Mouse (Mus musculus) CH12.LX (cell line): ENCODE results near the gene Cttnbp2nl.

Experiments used
- CTCF ChIP-seq, 2 experiments: IDR thresholded peaks in 1 of 2; conservative IDR thresholded peaks in 1 of 2; 2 replicates each; pipeline ENCODE4 v1.5.1; 2011 to 2012; ENCODE audit warnings: low read depth in 2 of 2, low read length in 2 of 2, improper control_type of control experiment in 1 of 2, inconsistent platforms in 1 of 2, mild to moderate bottlenecking in 1 of 2, moderate library complexity in 1 of 2
- E2F4 ChIP-seq: IDR thresholded peaks from 2 replicates; pipeline ENCODE4 v1.6.1; 2011; ENCODE audit warnings: low read depth, low read length, improper control_type of control experiment; ENCODE audit not compliant: insufficient replicate concordance
- EP300 ChIP-seq: IDR thresholded peaks from 2 replicates; pipeline ENCODE4 v1.6.1; 2011; ENCODE audit warnings: low read length, improper control_type of control experiment
- HCFC1 ChIP-seq: IDR thresholded peaks from 2 replicates; pipeline ENCODE4 v1.6.1; 2012; ENCODE audit warnings: low read depth, mild to moderate bottlenecking, inconsistent platforms, low read length, improper control_type of control experiment
- JUND ChIP-seq: conservative IDR thresholded peaks from 2 replicates; pipeline ENCODE4 v1.6.1; 2011; ENCODE audit warnings: low read depth, low read length, improper control_type of control experiment
- POLR2A ChIP-seq: IDR thresholded peaks from 2 replicates; pipeline ENCODE4 v1.6.1; 2011; ENCODE audit warnings: low read depth, mild to moderate bottlenecking, improper control_type of control experiment, low read length
- SIN3A ChIP-seq: IDR thresholded peaks from 2 replicates; pipeline ENCODE4 v1.6.1; 2012; ENCODE audit warnings: low read length, improper control_type of control experiment, inconsistent platforms
- TCF12 ChIP-seq: IDR thresholded peaks from 2 replicates; pipeline ENCODE4 v1.6.1; 2014; ENCODE audit warnings: low read depth, mild to moderate bottlenecking, inconsistent platforms, low read length, improper control_type of control experiment
- USF1 ChIP-seq: IDR thresholded peaks from 2 replicates; pipeline ENCODE4 v1.6.1; 2014; ENCODE audit warnings: low read depth, mild to moderate bottlenecking, inconsistent platforms, low read length, improper control_type of control experiment
- ZMIZ1 ChIP-seq: IDR thresholded peaks from 2 replicates; pipeline ENCODE4 v1.6.1; 2012; ENCODE audit warnings: low read depth, mild to moderate bottlenecking, inconsistent platforms, low read length, improper control_type of control experiment

DNA sequence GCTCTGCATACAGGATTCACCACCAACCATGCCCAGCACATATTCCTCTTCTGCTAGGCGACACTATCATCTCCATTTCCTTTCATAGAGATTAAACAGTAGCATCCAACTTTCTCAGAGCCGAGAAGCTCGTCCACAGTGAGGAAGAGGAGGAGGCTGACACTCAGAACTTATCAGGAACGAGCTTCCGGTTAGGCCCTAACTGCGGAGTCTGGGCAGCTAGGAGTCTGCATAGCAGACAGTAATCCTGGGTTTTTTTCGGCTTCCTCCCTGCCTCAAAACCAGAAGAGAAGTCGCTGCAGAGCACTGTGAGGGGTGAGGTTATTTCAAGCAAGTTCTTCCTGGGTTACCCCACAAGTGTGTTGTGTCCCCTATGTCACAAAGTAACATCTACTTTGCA lies 35.6 kb downstream of the Cttnbp2nl start:
- TF ChIP-seq TCF12 (no peak), USF1 (no peak), POLR2A (no peak), JUND (no peak), CTCF (conservative IDR thresholded peaks at IDR 0.05 in 1 of 2, IDR thresholded peaks at IDR 0.05 in 1 of 2; ENCODE audit: low read depth in 2 of 2, low read length in 2 of 2) (no peak), E2F4 (no peak), EP300 (no peak), HCFC1 (no peak), SIN3A (no peak), ZMIZ1 (no peak)
